Mouse (Mus musculus) layer of hippocampus, adult 8-10 months (tissue): Measurements from ENCODE around the gene Rbks. TPM values are rescaled to one million over a fixed set of nuclear protein-coding genes. Genes with fewer than 3 reads are reported as not detected.
"Not testable (repeated sequence)": the region's sequence is repeated elsewhere in the genome, so short reads cannot be mapped to it uniquely, and the experiment has no call there.

ENCODE experiments used
- DNase-seq, 2 experiments: peaks; one replicate each; pipeline ENCODE4 v3.0.0; 2022; ENCODE audit warnings: low spot score in 2 of 2
- total RNA-seq, 4 experiments: library from RNA; stranded (reverse); gene quantifications; 2 replicates each; pipeline ENCODE4 v1.2.4; 2022

The Rbks gene
- total RNA-seq, 4 experiments from 2014 or later, result 2.7 to 6.0 (median 4.3) TPM

DNA sequence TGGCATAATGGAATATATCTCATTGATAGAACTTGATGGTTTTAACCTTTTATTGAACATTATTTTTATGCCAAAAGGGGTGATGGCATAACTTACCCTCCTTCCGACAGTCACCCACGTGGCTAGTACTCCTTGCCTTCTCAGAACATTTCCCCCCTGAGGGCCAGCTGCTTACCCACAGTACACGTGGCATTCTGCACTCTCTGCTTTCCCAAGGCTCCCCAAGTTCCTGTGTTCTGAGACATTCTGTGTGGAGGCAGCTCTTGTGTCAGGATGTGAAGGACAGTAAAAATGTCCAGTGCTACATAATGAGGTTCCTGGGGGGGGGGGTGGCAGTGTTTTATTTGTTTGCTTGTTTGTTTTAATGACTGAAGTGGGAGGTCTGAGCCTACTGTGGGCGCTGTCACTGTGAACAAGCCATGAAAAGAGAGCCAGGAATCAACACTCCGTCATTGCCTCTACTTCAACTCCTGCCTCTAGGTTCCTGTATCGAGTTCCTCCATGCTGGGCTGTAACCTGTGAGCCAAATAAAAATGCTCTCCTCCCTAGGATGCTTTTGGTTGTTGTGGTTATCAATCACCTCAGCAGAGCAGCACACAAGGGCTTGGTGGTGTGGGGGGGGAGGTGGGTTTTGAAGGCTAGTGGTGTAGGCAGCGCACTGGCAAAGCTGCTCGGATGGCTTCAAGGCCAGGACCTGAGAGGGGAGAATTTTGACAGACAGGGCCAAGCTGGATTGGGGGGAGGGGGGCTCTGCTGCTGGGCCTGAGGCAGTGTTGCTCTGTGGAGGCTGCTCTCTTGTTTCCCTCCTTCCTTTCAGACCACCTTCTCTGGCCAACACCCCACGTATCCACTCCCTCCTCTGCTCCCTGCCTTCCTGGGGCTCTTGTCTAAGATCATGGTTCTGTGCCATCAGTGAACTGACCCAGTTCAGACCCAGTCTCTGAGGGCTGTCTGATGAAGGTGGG, 69.6 kb downstream of the Rbks start:
- DNase-seq, result no peak

DNA sequence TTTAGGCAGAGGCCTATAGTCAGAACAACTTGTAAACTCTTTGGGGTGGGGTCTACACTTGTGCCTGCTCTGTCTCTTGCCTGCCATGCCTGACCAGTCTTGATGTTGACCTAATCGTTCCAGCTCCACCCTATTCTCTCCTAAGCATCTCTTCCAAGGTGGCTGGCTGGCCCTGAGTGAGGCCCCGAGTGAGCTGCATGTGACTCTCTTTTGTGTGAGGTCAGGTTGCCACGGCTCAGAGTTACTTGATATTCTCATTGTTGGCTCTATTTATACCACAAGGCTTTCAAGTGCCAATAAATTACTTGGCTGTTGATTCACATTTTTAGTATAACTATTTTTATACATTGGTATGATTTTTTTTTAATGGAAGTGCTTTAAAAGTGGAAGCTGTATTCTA, 70.3 kb downstream of the Rbks start:
- DNase-seq, result no peak

DNA sequence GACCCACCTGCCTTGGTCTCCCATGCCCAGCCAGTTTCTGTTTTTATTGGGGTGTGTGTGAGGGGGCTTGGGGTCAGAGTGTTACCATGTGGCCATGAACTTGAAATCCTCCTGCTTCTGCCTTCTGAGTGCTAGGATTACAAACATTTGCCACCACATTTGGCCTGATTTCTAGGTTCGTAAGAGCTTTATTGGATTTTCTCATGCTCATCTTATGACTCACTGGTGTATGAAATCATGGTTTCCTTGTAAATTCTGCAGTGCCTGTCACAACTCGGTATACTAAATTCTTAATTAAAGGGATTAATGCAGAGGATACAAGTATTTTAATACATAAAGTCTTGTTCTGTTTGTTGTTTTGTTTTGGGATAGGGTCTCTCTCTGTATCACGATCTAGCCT, 77.1 kb downstream of the Rbks start:
- no peak for DNase-seq

DNA sequence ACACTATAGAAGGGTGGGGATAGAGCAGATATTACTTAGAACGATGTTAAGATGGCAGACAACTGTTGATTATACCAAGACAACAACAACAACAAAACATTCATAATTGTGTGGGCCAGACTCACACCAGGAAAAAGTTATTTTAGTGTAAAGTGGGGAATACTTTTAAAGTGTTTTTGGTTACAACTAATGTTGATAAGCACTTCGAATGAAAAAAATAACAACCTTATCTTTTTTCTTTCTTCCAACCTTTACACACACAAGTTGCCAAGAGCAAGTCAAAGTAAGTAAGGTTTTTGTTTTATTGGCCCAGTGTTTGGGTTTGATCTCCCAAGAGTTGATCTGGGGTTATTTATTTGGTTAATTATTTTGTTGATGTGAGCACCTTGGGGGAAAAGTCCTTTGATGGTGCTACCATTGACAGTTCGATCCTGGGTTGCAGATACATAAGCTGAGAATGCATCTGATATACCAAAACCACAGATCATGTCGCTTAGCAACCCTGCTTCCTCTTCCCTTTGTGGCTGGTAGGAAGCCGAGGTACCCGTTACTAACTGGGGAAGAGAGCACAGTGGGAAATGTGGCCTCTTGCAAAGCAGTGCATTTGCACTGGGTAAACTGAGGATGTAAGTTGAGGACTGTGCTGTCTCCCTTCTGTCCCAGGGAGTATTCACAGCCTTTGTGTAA, 82.9 kb downstream of the Rbks start:
- DNase-seq, result no peak

DNA sequence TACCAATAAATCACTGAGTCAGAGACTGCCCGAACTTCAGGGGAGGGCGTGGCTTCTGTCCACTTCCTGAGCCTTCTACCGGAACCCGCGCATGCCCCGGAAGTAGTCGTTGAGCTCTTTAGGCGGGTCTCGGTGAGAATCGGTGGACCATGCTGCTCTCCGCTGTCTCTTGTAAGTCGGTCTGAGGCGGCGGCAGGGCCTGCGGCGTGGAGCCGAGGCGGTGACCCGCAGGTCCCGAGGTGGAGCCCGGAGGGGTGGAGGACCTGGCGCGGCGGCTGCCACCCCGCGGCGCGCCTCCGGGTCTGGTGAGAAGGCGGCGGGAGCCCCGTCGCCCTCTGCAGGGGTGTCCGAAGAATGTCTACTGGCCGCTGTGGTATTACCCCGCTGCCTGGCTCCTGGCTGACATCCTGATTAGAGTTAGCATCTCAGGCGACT, 83.6 kb downstream of the Rbks start:
- DNase-seq, result peak; percentile 78

DNA sequence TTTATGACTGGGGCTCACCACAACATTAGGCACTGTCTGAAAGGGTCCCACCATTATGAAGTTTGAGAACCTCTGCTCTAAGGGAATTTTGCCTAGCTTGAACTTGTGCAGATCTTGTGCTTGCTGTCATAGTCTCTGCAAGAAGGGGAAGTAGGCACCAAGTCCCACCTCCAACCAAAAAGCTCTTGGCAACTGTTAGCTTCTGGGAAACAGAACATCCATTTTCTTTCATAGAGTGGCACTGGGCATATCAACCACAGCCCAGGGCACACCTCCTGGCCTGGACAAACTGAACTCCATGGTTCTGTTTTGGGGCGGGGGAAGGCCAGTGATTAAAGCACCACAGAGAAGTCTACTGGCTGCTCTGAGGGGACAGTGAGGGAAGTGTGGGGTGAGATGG, 86.2 kb downstream of the Rbks start:
- DNase-seq, result no peak

DNA sequence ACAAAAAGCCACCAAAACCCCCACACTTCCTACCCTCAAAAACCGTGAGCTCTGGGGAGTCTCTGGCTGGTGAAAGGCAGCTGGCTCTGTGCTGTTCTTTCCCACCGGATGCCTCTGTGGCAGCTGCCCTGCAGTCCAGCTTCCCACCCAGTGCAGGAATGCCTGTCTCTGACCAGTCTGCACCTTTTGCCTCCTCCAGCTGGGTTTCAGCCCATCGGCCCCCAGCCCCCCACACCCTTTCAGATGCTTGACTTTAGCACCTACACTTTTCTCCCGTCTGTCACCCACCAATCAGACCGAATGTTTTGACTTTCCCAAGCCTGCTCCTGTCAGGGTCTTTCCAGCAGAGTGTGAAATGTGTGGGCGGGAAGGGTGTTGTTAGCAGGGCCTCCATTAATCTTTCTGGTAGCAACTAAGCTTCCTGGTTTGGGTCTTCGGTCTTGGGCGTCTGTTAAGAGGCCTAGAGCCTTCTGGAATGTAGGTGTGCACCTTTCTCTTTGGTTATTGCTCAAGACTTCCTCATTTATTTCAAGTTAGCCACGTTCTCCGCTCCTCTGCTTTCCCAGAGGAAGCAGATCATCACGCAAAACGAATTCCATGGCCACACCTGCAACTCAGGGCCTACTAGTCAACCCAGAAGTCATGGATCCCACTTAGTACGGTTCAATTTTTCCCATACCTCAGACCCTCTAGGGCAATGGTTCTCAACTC, 86.9 kb downstream of the Rbks start:
- no peak for DNase-seq

DNA sequence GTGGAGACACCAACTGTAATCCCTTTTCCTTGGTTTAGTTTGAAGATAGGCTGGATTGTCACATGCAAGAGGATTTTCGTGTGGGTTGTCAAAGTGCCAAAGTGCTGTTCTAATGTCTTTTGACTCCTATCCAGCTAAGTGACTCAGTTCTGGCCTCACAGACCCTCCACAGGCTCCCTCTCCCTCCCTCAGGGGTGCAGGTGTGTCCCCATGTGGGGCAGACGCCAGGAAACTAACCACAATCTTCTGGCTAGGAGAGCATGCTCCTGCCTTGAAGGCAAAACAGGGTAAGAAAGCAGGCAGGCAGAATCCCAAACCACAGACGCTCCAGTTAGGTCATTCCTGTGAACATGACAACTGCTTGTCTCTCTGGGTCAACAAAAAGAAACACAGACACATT, 91.3 kb downstream of the Rbks start:
- DNase-seq, result no peak

DNA sequence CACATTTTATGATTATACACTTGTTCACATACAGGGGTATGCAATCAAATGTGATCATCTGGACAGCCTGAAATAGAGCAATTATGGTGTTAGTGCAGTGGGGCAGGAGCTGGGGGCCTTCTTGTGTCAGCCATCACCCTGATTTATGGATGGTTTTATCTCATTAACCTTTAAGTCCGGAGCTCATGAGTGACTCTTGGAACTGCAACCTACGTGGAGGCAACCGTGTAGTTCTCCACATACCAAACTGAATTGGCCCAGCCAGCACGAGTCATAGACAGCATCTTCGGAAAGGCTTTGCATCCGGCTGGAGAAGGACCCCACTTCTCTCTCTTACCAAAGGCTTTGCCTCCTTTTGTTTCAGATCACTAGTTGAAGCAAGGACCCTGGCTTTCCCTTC, 93.7 kb downstream of the Rbks start:
- no peak for DNase-seq

DNA sequence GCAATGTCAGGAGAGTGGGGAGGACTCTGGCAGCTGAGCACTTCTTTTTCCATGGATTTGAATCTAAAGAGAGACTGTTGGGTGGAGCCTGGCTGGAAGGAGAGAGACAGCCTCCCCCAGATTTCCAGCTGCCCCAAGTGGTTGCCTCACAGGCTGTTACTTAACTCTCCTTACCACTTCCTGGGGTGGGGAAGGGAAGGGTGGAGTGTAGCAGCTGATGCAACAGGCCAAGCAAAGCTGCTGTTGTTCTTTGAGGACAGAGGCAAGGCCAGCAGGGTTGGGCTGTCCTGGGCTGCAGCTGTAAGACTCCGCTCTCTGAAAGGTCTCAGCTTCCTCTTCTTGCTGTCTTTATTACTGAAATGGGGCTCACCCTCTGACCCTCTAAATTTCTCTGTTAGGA, 95.0 kb downstream of the Rbks start:
- DNase-seq, result peak; percentile 29 to 30

DNA sequence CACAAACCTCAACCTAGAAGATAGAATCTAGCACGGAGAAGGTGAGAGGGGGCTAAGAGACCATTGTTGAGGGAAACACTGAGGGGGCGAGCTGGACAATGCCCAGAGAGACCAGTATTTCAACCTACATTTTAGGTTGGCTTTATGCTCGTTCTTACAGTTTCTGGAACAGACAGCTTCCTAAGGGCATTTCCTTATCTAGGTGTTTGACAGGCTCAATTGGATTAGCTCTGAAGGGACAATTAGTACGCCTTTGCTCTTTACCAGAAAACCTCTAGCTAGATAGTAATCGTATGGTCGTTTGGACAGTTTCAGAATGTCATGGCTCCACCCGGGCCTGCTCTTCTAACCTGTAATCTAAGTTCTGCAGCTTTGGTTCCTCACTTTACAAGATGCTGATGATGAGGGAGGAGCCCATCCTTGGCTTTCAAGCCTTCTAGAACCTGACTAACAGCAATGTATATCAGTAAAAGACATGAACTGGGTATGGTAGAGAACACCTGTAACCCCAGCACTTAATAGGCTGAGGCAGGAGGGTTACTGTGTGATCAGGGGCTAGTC, 96.2 kb downstream of the Rbks start:
- DNase-seq, result no peak

DNA sequence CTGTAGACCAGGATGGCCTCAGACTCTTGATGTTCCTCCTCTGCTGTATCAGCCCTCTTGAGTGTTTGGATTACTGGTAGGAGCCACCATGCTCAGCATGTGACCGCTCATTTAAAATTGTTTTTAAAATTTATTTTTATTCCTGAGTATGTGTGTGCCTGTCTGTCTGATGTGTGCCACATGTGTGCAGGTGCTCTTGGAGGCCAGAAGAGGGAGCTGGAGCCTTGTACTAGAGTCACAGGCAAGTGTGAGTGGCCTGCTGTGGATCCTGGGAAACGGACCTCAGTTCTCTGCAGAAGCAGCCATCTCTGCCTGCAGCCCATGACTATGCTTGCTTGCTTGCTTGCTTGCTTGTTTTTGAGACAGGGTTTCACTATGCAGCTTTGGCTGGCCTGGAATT, 98.3 kb downstream of the Rbks start:
- DNase-seq, result no peak

DNA sequence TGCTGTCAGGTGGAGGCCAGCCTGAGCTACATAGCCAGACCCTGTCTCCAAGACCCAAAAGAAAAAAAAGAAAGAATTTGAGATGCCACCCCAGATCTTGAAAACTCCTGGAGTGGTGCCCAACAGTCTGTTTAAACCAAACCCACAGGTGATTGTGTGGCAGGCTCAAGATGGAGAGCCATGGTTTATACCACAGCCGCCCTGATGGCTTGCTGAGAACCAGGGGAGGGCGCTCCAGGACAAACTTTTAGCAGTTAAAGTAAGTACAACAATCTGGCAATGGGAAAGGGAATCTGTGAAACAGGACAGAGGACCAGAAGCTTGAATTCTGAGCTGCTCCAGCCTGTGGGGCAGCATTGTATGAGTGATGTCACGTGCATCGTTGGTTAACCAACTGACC, 98.8 kb downstream of the Rbks start:
- DNase-seq, result no peak

DNA sequence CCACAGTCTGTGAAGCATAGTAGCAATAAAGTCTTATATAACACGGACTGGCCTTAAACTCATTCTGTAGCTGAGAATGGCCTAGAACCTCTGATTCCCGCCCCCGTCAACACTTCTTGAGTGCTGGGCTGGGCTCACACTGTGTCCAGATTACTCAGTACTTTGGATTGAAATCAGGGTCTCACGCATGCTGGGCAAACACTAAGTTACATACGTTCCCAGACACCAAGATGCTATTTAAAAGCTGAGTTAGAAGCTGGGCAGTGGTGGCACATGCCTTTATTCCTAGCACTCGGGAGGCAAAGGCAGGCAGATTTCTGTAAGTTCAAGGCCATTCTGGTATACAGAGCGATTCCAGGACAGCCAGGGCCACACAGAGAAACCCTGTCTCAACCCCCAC, 99.3 kb downstream of the Rbks start:
- no peak for DNase-seq

DNA sequence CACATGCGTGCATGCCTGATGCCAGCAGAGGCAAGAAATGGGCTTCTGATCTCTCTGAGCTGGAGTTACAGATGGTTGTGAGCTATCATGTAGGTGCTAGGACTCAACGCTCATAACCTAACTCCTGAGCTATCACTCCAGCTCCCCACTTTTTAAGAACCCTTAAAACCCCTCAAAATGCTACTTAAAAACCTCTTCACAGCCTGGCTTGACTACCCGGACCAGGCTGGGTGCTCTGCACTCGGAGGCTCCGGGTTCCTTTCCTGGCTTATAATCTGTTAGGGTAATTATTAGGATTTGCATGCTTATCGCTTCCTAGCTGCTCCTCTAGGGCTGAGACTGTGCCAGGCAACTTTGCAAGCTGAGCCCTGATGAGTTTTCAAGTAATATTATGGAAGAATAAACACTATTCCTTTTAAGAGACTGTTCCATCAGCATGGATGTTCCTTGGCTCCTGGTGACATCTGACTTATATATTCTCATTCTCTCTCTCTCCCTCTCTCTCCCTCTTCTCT, 99.9 kb downstream of the Rbks start:
- DNase-seq, result no peak

DNA sequence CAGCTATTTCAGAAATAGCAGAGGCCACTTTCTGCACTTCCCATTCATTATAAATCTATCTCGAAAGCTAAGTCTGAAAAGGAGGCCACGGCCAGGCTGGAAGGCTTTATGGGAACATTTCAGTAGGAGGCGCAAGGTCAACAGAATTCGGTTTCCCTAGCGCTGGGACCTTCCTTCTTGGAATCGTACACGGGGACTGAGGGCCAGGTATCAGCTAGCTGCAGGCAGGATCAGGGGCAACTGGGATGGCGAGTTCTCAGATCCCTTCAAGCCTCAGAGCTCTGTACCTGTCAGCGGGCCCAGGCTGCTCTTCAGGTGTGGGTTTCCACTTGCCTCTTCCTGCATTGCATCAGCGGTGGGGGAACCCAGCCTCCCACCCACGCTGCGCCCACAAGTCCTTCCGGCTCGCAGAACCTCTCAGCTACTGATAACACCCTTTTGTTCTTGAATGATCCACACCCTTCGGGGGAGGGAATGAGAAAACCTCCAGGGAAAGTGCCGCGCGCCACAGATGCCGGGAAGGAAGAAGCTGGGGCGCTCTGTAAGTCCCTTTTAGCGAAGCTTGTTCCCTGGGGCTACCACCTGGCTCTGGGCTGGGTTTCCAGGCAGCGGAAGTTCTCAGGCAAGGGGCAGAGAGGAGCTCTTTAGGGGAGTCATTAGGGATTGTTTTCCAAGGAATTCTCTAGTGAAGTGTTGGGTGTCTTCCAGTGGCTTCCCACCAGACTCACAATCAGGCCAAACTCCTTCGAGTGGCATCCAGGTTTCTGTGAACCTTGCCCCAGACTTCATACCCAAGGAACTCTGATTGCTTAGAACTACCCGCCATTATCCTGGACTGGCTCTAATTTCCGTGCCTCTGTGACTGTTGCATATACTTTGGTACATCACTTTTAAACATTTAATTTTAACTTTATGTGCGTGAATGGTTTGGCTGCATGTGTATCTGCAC, 100.7 kb downstream of the Rbks start, which contains the start of gene Mrpl33:
Mrpl33 (plus strand) TSS at position 455 of the 949 bp plus-strand sequence.
- DNase-seq, result peak in 1 of 2 experiments; percentile 24

DNA sequence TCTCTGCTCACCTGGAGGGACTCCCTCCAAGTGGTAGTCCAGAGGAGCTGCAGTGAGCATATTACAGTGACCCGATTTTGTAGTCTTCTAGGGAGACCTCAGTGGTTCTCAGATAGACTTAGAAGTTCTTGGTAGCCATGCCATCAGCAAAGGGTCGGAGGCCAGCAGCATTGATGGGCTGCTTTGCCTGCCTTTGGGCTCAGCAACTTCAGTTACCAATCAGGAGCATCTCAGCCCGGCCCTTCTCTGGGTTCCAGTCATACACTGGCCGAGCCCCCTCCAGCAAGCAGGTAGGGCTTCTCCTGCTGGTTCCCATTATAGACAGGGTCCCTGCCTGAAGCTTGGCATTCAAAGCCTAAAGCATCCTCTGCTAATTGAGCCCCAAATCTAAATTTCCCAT, 101.6 kb downstream of the Rbks start:
- no peak for DNase-seq

DNA sequence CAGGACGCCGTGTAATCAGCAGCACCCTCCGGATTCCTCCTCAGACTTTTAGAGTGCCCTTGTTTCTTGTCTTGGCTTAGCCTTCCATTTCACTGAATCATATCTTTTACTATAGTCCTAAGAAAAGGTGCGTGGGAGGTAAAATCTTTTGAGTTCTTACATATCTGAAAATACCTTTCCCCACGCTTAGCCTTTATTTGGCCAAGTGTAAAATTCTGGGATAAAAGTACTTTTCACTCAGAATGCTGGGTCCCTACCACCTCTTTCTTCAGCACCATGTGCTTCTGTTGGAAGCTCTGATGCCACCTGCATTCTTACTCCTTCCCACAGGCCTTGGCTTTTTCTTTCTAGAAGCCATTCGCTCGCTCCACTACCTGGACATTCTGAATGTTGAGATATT, 106.3 kb downstream of the Rbks start:
- no peak for DNase-seq

DNA sequence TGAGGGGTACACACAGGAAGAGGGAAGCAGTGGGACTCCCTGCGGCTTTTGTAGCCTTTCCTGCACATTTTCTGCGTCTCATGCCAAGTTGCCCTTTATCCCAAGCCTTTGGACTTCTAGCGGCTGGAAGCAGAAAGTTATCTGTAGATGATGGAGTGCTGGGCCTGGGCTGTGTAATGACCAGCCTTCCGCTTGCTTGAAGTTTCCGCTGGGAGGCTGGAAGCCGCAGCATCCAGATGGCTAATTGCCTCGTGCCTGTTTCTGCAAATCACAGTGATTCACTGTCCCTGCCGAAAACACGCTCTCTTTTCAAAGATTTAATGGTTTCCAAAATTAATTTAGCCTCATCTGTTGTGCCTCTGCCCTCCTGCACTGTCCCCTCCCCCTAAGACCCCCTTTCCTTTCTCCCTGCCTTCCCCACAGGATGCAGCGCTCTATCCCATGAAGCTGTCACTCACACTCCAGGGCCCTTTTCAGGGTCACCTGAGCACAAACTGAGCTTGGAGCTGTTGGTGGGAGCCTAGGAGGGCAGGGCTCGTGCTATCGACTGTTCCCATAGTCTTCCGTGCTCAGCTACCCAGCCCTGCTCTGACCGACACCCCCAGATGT, 107.6 kb downstream of the Rbks start:
- peak in 1 of 2 experiments; percentile 53 for DNase-seq

DNA sequence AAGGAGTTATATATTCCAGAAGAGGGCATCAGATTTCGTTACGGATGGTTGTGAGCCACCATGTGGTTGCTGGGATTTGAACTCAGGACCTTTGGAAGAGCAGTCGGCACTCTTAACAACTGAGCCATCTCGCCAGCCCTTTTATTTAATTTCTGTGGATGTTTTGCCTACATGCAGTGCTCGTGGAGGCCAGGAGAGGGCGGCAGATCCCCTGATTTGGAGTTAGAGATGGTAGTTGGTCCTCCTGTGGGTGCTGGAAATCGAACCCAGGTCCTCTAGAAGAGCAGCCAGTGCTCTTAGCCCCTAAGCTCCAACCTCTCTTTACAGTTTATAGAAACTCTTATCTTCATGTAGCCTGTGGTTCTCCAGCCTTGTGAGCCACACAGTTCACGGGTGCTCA, 108.8 kb downstream of the Rbks start:
- DNase-seq, result not testable (repeated sequence)
